Mouse (Mus musculus): ENCODE results near the gene Rbfox2. TPM values are rescaled to one million over a fixed set of nuclear protein-coding genes. Genes with fewer than 3 reads are reported as not detected.

Rbfox2 gene
- polyA plus RNA-seq, 2 experiments, result 94.7 to 189 TPM

DNA sequence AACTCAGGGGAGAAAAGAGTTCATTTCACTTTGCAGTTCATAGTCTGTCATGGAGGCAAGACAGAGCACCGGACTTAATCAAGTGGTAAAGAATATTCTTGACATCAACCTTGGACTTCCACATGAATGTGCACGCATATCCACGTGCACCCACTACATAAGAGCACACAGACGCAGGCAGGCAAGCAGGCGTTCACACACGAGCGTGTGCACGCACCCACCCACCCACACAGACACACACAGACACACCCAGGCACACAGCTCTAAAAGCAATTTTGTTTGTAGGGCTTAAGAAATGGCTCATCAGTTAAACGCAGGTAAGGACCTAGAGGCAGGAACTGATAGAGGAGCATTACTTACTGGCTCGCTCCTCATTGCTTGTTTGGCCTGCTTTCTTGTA is 172.3 kb downstream of the Rbfox2 start:
- H3K4me2 ChIP-seq (replicated peaks; ENCODE audit: low read depth, low read length, severe bottlenecking), result no peak overlapping the region
- WGBS, result 97% methylated on average over 10 of the region's 10 CpGs
- DNase-seq (ENCODE audit: low spot score), result no peak
- 0 out of 2 replicates have a peak, but pooled peaks cover 3% of the 10 kb centered on the region for H3K9me3 ChIP-seq (ENCODE audit: control insufficient read depth, low read length)
- peaks cover 44% of the 10 kb centered on the region for H3K36me3 ChIP-seq (ENCODE audit: control insufficient read depth, insufficient read depth, low read length)
- H3K27ac ChIP-seq (replicated peaks; ENCODE audit: low read depth, low read length), result no peak overlapping the region
- TF ChIP-seq POLR2A (IDR thresholded peaks at IDR 0.05; ENCODE audit: borderline replicate concordance, extremely low read depth, insufficient read depth, insufficient read length), result no peak
- no peaks in the 10 kb centered on the region for H3K4me1 ChIP-seq (ENCODE audit: control insufficient read depth, insufficient read depth, low read length)
- H3K9ac ChIP-seq (ENCODE audit: low read depth, low read length, severe bottlenecking), result no peak overlapping the region
- H3K4me3 ChIP-seq (replicated peaks; ENCODE audit: low read length), result no peak overlapping the region
- ATAC-seq (ENCODE audit: low FRiP score, low read depth), result no peak
- H3K27me3 ChIP-seq (ENCODE audit: control insufficient read depth, insufficient read depth, low read length), result no peaks in the 10 kb centered on the region

DNA sequence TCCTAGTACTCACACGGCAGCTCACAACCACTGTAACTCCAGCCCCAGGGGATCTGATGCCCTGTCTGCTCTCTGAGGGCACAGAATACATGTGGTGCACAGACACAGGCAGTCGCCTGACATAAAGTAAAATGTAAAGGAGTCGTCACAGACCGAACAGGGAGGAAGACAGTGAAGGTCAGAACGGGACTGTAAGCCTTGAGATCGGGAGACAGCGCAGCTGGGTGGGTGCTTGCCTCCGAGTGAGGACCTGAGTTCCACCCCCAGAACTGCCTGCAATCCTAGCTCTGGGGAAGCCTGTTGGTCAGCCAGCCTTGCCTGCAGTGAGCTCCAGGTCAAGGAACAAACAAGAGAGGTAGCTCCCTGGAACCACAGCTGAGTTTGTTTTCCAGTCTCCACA is 177.7 kb downstream of the Rbfox2 start:
- no peak overlapping the region for H3K27ac ChIP-seq (replicated peaks; ENCODE audit: low read depth, low read length)
- H3K4me1 ChIP-seq (ENCODE audit: control insufficient read depth, insufficient read depth, low read length), result no peaks in the 10 kb centered on the region; the same call in 1 of the 2 replicates
- WGBS, result 78% methylated on average over 8 of the region's 8 CpGs
- DNase-seq (ENCODE audit: low spot score) (no peak), ATAC-seq (ENCODE audit: low FRiP score, low read depth) (no peak)
- H3K4me2 ChIP-seq (replicated peaks; ENCODE audit: low read depth, low read length, severe bottlenecking), result no peak overlapping the region
- H3K36me3 ChIP-seq (ENCODE audit: control insufficient read depth, insufficient read depth, low read length), result peaks cover 54% of the 10 kb centered on the region
- no peak overlapping the region for H3K4me3 ChIP-seq (replicated peaks; ENCODE audit: low read length)
- H3K27me3 ChIP-seq (ENCODE audit: control insufficient read depth, insufficient read depth, low read length), result no peaks in the 10 kb centered on the region
- no peak for TF ChIP-seq POLR2A (IDR thresholded peaks at IDR 0.05; ENCODE audit: borderline replicate concordance, extremely low read depth, insufficient read depth, insufficient read length)
- no peak overlapping the region for H3K9ac ChIP-seq (ENCODE audit: low read depth, low read length, severe bottlenecking)
- no peaks in the 10 kb centered on the region for H3K9me3 ChIP-seq (ENCODE audit: control insufficient read depth, low read length)

DNA sequence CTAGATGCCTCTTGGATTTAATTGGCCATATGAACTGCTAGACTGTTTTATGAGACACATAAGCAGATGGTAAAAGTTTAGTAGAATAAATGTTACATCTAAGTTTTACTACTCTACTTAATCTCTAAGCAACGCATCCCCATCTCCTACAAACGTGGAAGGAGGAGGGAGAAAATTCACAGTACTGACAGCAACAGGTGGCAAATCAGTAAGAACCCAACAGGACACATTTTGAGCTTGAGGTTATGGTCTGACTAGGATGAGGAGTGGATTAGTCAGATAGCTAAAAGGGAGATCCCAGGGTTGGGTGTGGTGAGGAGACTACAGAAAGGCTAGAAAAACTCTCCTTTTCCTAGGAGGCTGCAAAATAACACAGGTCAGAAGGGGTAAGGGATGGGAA is 179.1 kb downstream of the Rbfox2 start:
- H3K27ac ChIP-seq (replicated peaks; ENCODE audit: low read depth, low read length), result no peak overlapping the region
- no peaks in the 10 kb centered on the region for H3K27me3 ChIP-seq (ENCODE audit: control insufficient read depth, insufficient read depth, low read length)
- no peaks in the 10 kb centered on the region for H3K9me3 ChIP-seq (ENCODE audit: control insufficient read depth, low read length)
- peaks cover 52% of the 10 kb centered on the region for H3K36me3 ChIP-seq (ENCODE audit: control insufficient read depth, insufficient read depth, low read length)
- DNase-seq (ENCODE audit: low spot score), result no peak
- no peak for TF ChIP-seq POLR2A (IDR thresholded peaks at IDR 0.05; ENCODE audit: borderline replicate concordance, extremely low read depth, insufficient read depth, insufficient read length)
- no peak overlapping the region for H3K4me3 ChIP-seq (replicated peaks; ENCODE audit: low read length)
- no peak overlapping the region for H3K9ac ChIP-seq (ENCODE audit: low read depth, low read length, severe bottlenecking)
- 38% methylated on average over 2 of the region's 2 CpGs for WGBS
- ATAC-seq (ENCODE audit: low FRiP score, low read depth), result no peak
- H3K4me1 ChIP-seq (ENCODE audit: control insufficient read depth, insufficient read depth, low read length), result no peaks in the 10 kb centered on the region; the same call in 1 of the 2 replicates
- H3K4me2 ChIP-seq (replicated peaks; ENCODE audit: low read depth, low read length, severe bottlenecking), result no peak overlapping the region

DNA sequence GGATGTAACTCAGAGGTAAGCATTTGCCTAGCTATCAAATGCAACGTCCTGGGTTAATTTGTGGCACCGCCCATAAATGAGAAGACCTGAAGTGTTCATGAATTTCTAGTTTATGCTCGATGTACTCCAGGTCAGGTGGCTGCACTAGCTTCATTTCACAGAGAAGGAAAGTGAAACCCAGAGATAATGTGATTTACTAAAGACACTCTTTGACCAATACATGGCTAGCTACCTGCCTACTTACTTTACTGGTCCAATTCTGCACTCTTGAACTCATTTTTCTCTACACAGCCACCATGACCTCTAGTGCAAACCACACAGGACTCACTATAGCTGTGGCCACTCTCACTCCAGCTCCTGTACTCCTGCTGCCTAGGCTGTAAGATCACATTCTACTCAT is 180.1 kb downstream of the Rbfox2 start:
- 91% methylated on average over 3 of the region's 3 CpGs for WGBS
- DNase-seq (ENCODE audit: low spot score) (no peak), ATAC-seq (ENCODE audit: low FRiP score, low read depth) (no peak)
- Histone ChIP-seq H3K9ac (ENCODE audit: low read depth, low read length, severe bottlenecking) (no peak overlapping the region), H3K36me3 (ENCODE audit: control insufficient read depth, insufficient read depth, low read length) (peaks cover 42% of the 10 kb centered on the region), H3K4me2 (replicated peaks; ENCODE audit: low read depth, low read length, severe bottlenecking) (no peak overlapping the region), H3K4me1 (ENCODE audit: control insufficient read depth, insufficient read depth, low read length) (no peaks in the 10 kb centered on the region; the same call in 1 of the 2 replicates), H3K27ac (replicated peaks; ENCODE audit: low read depth, low read length) (no peak overlapping the region), H3K4me3 (replicated peaks; ENCODE audit: low read length) (no peak overlapping the region), H3K27me3 (ENCODE audit: control insufficient read depth, insufficient read depth, low read length) (no peaks in the 10 kb centered on the region), H3K9me3 (ENCODE audit: control insufficient read depth, low read length) (no peaks in the 10 kb centered on the region)
- no peak for TF ChIP-seq POLR2A (IDR thresholded peaks at IDR 0.05; ENCODE audit: borderline replicate concordance, extremely low read depth, insufficient read depth, insufficient read length)

- no peaks in the 10 kb centered on the region for H3K27me3 ChIP-seq (ENCODE audit: control insufficient read depth, insufficient read depth, low read length)
- H3K9me3 ChIP-seq (ENCODE audit: control insufficient read depth, low read length), result no peaks in the 10 kb centered on the region
- DNase-seq (ENCODE audit: low spot score) (no peak), ATAC-seq (ENCODE audit: low FRiP score, low read depth) (no peak)
- H3K9ac ChIP-seq (ENCODE audit: low read depth, low read length, severe bottlenecking), result no peak overlapping the region
- H3K27ac ChIP-seq (replicated peaks; ENCODE audit: low read depth, low read length), result no peak overlapping the region
- 97% methylated on average over 4 of the region's 4 CpGs for WGBS
- H3K36me3 ChIP-seq (ENCODE audit: control insufficient read depth, insufficient read depth, low read length), result peaks cover 28% of the 10 kb centered on the region
- H3K4me2 ChIP-seq (replicated peaks; ENCODE audit: low read depth, low read length, severe bottlenecking), result no peak overlapping the region
- H3K4me3 ChIP-seq (replicated peaks; ENCODE audit: low read length), result no peak overlapping the region
- no peak for TF ChIP-seq POLR2A (IDR thresholded peaks at IDR 0.05; ENCODE audit: borderline replicate concordance, extremely low read depth, insufficient read depth, insufficient read length)
- H3K4me1 ChIP-seq (ENCODE audit: control insufficient read depth, insufficient read depth, low read length), result no peaks in the 10 kb centered on the region; the same call in 1 of the 2 replicates
These were observed 182.3 kb downstream of the Rbfox2 start for GRCm38 (mm10) chr15:77124372-77125117.
